Mouse (Mus musculus): ENCODE data around the gene Cnst. TPM values are rescaled to one million over a fixed set of nuclear protein-coding genes. Genes with fewer than 3 reads are reported as not detected.

The Cnst gene
- polyA plus RNA-seq, 1 experiment from 2014 or later = 26.4 TPM

DNA sequence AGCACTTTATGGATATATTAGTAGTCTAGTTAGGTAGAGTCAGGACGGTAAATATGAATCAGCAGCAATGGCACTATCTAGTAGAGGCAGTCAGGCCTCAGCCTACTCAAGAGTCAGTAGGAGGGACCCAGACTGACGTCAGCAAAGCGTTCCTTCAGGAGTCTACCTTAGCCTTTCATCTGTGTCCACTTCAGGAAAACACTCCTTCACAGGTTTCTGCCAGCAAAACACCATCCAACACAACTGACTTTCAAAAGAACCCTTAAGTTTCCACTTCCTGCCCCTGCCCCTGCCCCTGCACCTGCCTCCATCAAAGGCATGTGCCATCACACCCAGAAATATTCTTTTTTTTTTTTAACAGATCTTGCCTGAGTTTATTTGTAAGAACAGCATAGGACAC, 26.3 kb upstream of the Cnst start:
- no peak for ATAC-seq (ENCODE audit: low FRiP score)
- no peak overlapping the region for H3K4me3 ChIP-seq (replicated peaks; ENCODE audit: low read length)
- no peak overlapping the region for H3K4me2 ChIP-seq (replicated peaks)
- H3K27me3 ChIP-seq (ENCODE audit: control insufficient read depth, insufficient read depth, low read length) = no peaks in the 10 kb centered on the region
- no peaks in the 10 kb centered on the region for H3K9me3 ChIP-seq (ENCODE audit: control insufficient read depth, low read length)
- no peak for DNase-seq (ENCODE audit: low spot score)
- peaks cover 11% of the 10 kb centered on the region; the same call in 1 of the 2 replicates for H3K4me1 ChIP-seq (replicated peaks; ENCODE audit: control insufficient read depth, insufficient read depth, low read length)
- WGBS = 84% methylated on average over 3 of the region's 3 CpGs
- H3K27ac ChIP-seq = no peak overlapping the region
- no peak overlapping the region for H3K9ac ChIP-seq
- H3K36me3 ChIP-seq (replicated peaks; ENCODE audit: control insufficient read depth, insufficient read depth) = no peaks in the 10 kb centered on the region

DNA sequence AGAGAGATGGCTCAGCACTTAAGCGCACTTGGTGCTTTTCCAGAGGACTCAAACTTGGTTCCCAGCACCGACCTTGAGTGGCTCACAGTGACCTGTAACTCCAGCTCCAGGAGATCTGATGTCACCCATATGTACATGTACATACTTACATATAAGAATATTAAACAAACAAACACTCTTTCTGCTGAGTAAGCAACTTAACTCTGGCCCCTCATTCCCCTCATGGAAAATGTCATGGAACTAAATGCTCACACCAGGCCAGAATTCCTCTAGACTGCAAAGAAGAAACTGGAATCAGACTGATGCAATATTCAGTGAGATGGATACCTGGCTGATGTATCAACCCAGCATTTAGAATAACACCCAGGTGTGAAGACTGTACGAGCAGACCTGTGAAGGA, 7.1 kb upstream of the Cnst start:
- H3K4me1 ChIP-seq (replicated peaks; ENCODE audit: control insufficient read depth, insufficient read depth, low read length) = no peaks in the 10 kb centered on the region
- H3K9me3 ChIP-seq (ENCODE audit: control insufficient read depth, low read length) = no peaks in the 10 kb centered on the region
- H3K4me3 ChIP-seq (replicated peaks; ENCODE audit: low read length) = no peak overlapping the region
- no peak overlapping the region for H3K27ac ChIP-seq
- WGBS = 96% methylated on average over 3 of the region's 3 CpGs
- H3K36me3 ChIP-seq (replicated peaks; ENCODE audit: control insufficient read depth, insufficient read depth) = peaks cover 26% of the 10 kb centered on the region
- H3K4me2 ChIP-seq (replicated peaks) = no peak overlapping the region
- no peak for ATAC-seq (ENCODE audit: low FRiP score)
- H3K9ac ChIP-seq = no peak overlapping the region
- no peaks in the 10 kb centered on the region for H3K27me3 ChIP-seq (ENCODE audit: control insufficient read depth, insufficient read depth, low read length)
- no peak for DNase-seq (ENCODE audit: low spot score)

DNA sequence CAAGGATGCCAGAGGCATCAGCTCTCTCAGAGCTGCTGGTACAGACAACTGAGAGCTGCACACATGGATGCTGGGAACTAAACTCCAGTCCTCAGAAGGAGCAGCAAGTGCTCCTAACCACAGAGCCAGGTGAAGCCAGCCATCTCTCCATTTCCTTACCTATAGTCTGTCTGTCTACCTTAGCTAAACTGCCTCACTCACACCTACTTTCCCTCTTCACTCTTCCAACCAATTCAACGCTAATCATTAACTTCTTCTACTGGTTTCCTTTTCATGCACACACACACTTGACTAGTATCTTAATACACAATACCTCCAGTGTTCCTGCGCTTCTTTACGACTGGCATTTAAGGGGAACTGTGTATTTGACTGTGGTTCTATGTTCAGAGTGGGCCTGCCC, 6.3 kb upstream of the Cnst start:
- Histone ChIP-seq H3K27ac (no peak overlapping the region), H3K9ac (no peak overlapping the region), H3K4me2 (replicated peaks) (no peak overlapping the region), H3K4me3 (replicated peaks; ENCODE audit: low read length) (no peak overlapping the region), H3K4me1 (replicated peaks; ENCODE audit: control insufficient read depth, insufficient read depth, low read length) (peaks cover under 1% of the 10 kb centered on the region; the same call in 1 of the 2 replicates), H3K36me3 (replicated peaks; ENCODE audit: control insufficient read depth, insufficient read depth) (peaks cover 22% of the 10 kb centered on the region), H3K27me3 (ENCODE audit: control insufficient read depth, insufficient read depth, low read length) (no peaks in the 10 kb centered on the region), H3K9me3 (ENCODE audit: control insufficient read depth, low read length) (no peaks in the 10 kb centered on the region)
- DNase-seq (ENCODE audit: low spot score) (no peak), ATAC-seq (ENCODE audit: low FRiP score) (no peak)
- WGBS = 91% methylated on average over 3 of the region's 3 CpGs

DNA sequence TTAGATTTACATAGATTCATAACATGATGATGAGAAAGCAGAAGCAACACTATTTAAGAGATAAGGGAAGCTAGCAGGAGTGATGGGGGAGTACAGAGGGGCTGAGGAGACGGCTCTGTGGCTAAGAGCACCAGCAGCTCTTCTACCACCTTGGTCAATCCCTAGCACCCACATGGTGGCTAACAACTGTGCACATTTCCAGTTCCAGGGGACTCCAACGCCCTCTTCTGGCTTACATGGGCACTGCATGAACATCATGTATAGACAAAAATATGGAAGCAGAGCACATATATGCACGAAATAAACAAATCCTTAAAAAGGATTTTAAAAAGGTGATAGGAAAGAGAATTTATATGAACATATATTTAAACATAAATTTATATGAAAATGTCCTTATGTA, 4.7 kb upstream of the Cnst start:
- H3K27ac ChIP-seq = no peak overlapping the region
- no peaks in the 10 kb centered on the region for H3K9me3 ChIP-seq (ENCODE audit: control insufficient read depth, low read length)
- peaks cover 14% of the 10 kb centered on the region for H3K36me3 ChIP-seq (replicated peaks; ENCODE audit: control insufficient read depth, insufficient read depth)
- peaks cover 6% of the 10 kb centered on the region; the same call in 1 of the 2 replicates for H3K4me1 ChIP-seq (replicated peaks; ENCODE audit: control insufficient read depth, insufficient read depth, low read length)
- DNase-seq (ENCODE audit: low spot score) = no peak
- H3K4me2 ChIP-seq (replicated peaks) = no peak overlapping the region
- no peak overlapping the region for H3K9ac ChIP-seq
- ATAC-seq (ENCODE audit: low FRiP score) = no peak
- 62% methylated on average over 3 of the region's 3 CpGs for WGBS
- no peak overlapping the region for H3K4me3 ChIP-seq (replicated peaks; ENCODE audit: low read length)
- H3K27me3 ChIP-seq (ENCODE audit: control insufficient read depth, insufficient read depth, low read length) = no peaks in the 10 kb centered on the region

DNA sequence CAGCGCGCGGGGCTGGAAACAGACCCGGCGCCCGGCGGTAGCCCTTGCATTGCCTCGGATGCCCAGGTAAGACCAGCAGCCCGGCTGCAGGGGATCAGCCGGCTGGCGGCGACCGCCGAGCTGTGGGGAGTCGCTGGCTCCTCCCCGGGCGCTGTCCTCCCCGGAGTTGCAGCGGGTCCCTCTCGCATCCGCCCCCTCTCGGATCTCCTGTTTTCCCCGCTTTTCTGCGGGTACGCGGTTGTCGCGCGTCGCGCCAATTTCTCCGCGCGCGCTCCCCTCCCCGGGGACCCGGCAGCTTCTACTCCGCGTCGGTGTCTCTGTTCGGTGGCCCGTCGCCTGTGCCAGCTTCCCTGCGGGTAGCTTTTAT, 364 bp downstream of the Cnst start:
- peak; percentile 69 for DNase-seq (ENCODE audit: low spot score)
- peak overlapping the region; percentile 75 for H3K9ac ChIP-seq
- peak overlapping the region; percentile 92 for H3K27ac ChIP-seq
- ATAC-seq (ENCODE audit: low FRiP score) = peak; percentile 81; the same call in 1 of the 2 replicates
- H3K36me3 ChIP-seq (replicated peaks; ENCODE audit: control insufficient read depth, insufficient read depth) = no peaks in the 10 kb centered on the region
- peak overlapping the region; percentile 65 for H3K4me3 ChIP-seq (replicated peaks; ENCODE audit: low read length)
- peak overlapping the region; percentile 66 for H3K4me2 ChIP-seq (replicated peaks)
- under 1% methylated on average over 43 of the region's 44 CpGs for WGBS
- H3K9me3 ChIP-seq (ENCODE audit: control insufficient read depth, low read length) = no peaks in the 10 kb centered on the region
- H3K27me3 ChIP-seq (ENCODE audit: control insufficient read depth, insufficient read depth, low read length) = no peaks in the 10 kb centered on the region
- peaks cover 21% of the 10 kb centered on the region for H3K4me1 ChIP-seq (replicated peaks; ENCODE audit: control insufficient read depth, insufficient read depth, low read length)

DNA sequence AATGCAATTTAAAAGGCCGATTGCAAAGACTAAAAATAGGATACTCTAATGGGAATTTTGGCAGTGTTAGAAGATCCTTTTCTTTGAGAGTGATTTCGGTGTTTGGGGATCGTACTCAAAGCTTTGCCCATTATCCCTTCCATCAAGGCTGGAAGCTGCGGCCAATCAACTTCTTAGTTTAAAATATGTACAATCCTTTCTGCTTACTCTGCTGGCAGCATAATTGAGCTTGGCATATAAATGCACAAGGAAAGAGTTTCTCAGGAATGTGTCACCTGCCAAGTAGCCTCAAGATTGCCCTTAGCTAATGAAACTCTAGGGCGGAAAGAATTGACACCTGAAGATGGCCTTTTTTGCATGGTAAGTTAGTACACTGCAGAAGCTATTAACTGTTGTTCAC, 1.0 kb downstream of the Cnst start:
- no peaks in the 10 kb centered on the region for H3K36me3 ChIP-seq (replicated peaks; ENCODE audit: control insufficient read depth, insufficient read depth)
- H3K9ac ChIP-seq = peak overlapping the region; percentile 75
- DNase-seq (ENCODE audit: low spot score) (peak; percentile 40), ATAC-seq (ENCODE audit: low FRiP score) (no peak)
- H3K4me2 ChIP-seq (replicated peaks) = peak overlapping the region; percentile 66
- 10% methylated on average over 5 of the region's 5 CpGs for WGBS
- H3K4me3 ChIP-seq (replicated peaks; ENCODE audit: low read length) = peak overlapping the region; percentile 65
- peaks cover 21% of the 10 kb centered on the region for H3K4me1 ChIP-seq (replicated peaks; ENCODE audit: control insufficient read depth, insufficient read depth, low read length)
- no peaks in the 10 kb centered on the region for H3K9me3 ChIP-seq (ENCODE audit: control insufficient read depth, low read length)
- H3K27ac ChIP-seq = peak overlapping the region; percentile 92; the same call in 1 of the 2 replicates
- no peaks in the 10 kb centered on the region for H3K27me3 ChIP-seq (ENCODE audit: control insufficient read depth, insufficient read depth, low read length)

DNA sequence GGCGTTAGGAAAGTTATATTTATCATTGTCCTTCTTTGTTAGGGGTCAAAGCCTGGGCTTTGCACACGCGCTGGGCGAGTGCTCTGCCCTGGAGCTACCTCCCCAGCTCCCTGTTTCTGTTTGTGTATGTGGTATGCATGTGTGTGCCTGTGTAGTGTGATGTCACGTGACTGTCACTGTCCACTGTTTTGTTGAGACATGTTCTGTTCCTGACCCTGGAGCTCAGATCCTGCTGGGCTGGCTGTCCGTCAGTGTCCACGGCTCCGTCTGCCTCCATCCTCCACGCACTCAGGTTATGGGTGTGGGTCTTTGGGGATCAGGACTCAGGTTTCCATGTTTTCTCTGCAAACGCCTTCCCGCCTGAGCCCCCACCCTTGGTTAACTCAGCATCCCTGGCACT, 2.0 kb downstream of the Cnst start:
- Histone ChIP-seq H3K4me2 (replicated peaks) (peak overlapping the region; percentile 66), H3K9me3 (ENCODE audit: control insufficient read depth, low read length) (no peaks in the 10 kb centered on the region), H3K27me3 (ENCODE audit: control insufficient read depth, insufficient read depth, low read length) (no peaks in the 10 kb centered on the region), H3K27ac (no peak overlapping the region), H3K4me1 (replicated peaks; ENCODE audit: control insufficient read depth, insufficient read depth, low read length) (peaks cover 21% of the 10 kb centered on the region), H3K36me3 (replicated peaks; ENCODE audit: control insufficient read depth, insufficient read depth) (no peaks in the 10 kb centered on the region), H3K9ac (peak overlapping the region; percentile 34), H3K4me3 (replicated peaks; ENCODE audit: low read length) (no peak overlapping the region)
- DNase-seq (ENCODE audit: low spot score) (no peak), ATAC-seq (ENCODE audit: low FRiP score) (no peak)
- WGBS = 65% methylated on average over 11 of the region's 11 CpGs

DNA sequence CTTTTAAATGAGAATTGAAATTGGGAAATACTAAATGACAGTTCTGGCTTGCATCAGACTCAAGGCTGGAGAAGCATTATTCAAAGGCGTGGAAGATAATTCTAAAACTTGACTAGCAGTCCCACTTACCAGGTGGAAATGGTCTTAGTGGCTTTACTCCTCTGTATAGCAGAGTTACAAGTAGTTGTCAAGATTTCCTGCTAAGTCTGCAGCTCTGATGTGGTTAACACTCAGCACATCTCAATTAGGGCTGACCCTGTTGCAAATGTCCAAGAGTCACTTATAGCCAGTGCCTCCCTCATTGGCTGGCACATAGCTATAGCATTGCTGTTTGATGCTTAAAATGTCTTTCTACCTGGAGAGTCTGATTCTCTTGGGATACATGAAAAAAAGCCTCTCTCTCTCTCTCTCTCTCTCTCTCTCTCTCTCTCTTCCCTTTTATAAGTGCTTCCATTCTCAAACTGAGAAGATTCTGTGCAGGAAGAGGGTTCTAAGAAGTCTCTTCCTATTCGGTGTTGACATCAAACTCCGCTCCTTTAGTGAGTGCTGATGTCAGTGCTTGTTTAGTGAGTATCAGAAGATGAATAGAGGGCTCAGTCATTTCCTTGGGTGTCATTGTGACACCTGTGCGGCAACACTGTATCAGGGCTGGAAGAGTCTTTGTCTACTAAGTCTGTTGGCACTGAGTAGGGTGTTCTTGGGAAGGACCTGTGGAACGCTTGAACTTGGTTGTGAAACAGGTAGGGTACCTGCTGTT, 3.0 kb downstream of the Cnst start:
- Histone ChIP-seq H3K4me2 (replicated peaks) (no peak overlapping the region), H3K27me3 (ENCODE audit: control insufficient read depth, insufficient read depth, low read length) (no peaks in the 10 kb centered on the region), H3K9ac (no peak overlapping the region), H3K4me3 (replicated peaks; ENCODE audit: low read length) (no peak overlapping the region), H3K27ac (no peak overlapping the region), H3K9me3 (ENCODE audit: control insufficient read depth, low read length) (no peaks in the 10 kb centered on the region), H3K36me3 (replicated peaks; ENCODE audit: control insufficient read depth, insufficient read depth) (no peaks in the 10 kb centered on the region), H3K4me1 (replicated peaks; ENCODE audit: control insufficient read depth, insufficient read depth, low read length) (peaks cover 21% of the 10 kb centered on the region)
- ATAC-seq (ENCODE audit: low FRiP score) (no peak), DNase-seq (ENCODE audit: low spot score) (no peak)
- 93% methylated on average over 5 of the region's 5 CpGs for WGBS

DNA sequence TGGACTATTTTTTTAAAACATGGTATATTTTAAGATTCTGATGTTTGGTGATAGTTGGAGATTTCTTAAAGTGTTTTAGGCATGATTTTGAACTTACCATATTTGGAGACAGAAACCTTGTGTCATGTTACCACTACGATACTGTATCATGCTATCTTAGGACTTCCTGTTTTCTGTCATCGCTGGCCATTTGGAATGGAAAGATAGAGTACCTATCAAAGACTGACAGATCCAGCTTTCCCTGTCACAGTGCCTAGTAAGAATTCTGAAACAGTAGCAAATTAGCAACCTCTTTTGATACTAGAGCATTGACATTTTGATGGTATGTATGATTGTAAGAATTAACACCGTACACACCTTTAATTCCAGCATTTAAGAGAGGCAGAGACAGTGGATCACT, 5.2 kb downstream of the Cnst start:
- Histone ChIP-seq H3K9me3 (ENCODE audit: control insufficient read depth, low read length) (no peaks in the 10 kb centered on the region), H3K4me3 (replicated peaks; ENCODE audit: low read length) (no peak overlapping the region), H3K27ac (no peak overlapping the region), H3K9ac (no peak overlapping the region), H3K4me2 (replicated peaks) (no peak overlapping the region), H3K27me3 (ENCODE audit: control insufficient read depth, insufficient read depth, low read length) (no peaks in the 10 kb centered on the region), H3K4me1 (replicated peaks; ENCODE audit: control insufficient read depth, insufficient read depth, low read length) (peaks cover 15% of the 10 kb centered on the region), H3K36me3 (replicated peaks; ENCODE audit: control insufficient read depth, insufficient read depth) (no peaks in the 10 kb centered on the region)
- DNase-seq (ENCODE audit: low spot score) (no peak), ATAC-seq (ENCODE audit: low FRiP score) (no peak)
- WGBS = 92% methylated on average over 3 of the region's 3 CpGs

DNA sequence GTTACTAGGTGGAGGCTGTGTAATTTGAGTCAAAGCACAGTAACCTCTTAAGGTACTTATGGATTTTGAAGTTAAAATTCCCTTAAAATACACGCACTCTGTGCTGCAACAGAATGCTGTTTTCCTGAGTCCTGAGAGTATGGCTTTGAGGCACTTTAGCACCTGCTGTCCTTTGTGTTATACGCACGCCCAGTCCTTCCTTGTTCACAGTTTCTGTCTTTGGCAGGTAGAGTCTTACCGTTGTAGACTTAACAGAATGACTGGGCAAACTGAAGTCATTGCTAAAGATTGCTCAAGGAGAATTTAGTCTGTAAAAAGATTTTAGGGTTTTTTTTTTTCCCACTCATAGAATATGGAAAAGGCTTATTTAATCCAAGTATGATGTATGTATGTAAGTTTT, 5.8 kb downstream of the Cnst start:
- 90% methylated on average over 4 of the region's 4 CpGs for WGBS
- Histone ChIP-seq H3K4me2 (replicated peaks) (no peak overlapping the region), H3K27ac (no peak overlapping the region), H3K27me3 (ENCODE audit: control insufficient read depth, insufficient read depth, low read length) (no peaks in the 10 kb centered on the region), H3K4me3 (replicated peaks; ENCODE audit: low read length) (no peak overlapping the region), H3K9ac (no peak overlapping the region), H3K9me3 (ENCODE audit: control insufficient read depth, low read length) (no peaks in the 10 kb centered on the region), H3K36me3 (replicated peaks; ENCODE audit: control insufficient read depth, insufficient read depth) (no peaks in the 10 kb centered on the region), H3K4me1 (replicated peaks; ENCODE audit: control insufficient read depth, insufficient read depth, low read length) (peaks cover 15% of the 10 kb centered on the region)
- no peak for DNase-seq (ENCODE audit: low spot score)
- no peak for ATAC-seq (ENCODE audit: low FRiP score)
